Mouse (Mus musculus) kidney, embryonic 15.5 days (tissue): ENCODE data around the gene Muc2. TPM values are rescaled to one million over a fixed set of nuclear protein-coding genes. Genes with fewer than 3 reads are reported as not detected.

ENCODE experiments used
- ATAC-seq: fragments of 200-750 bp; cut with Nextera tagmentation; replicated peaks from 2 replicates; pipeline ENCODE4 v1.8.0; 2017; ENCODE audit warnings: moderate TSS enrichment; ENCODE audit not compliant: low FRiP score
- H3K27ac ChIP-seq: fragments of 300-500 bp; sonication (generic); 2 replicates; pipeline ENCODE4 v1.5.1; 2015; ENCODE audit warnings: mild to moderate bottlenecking, inconsistent platforms
- H3K27me3 ChIP-seq: fragments of 300-500 bp; sonication (generic); 2 replicates; pipeline ENCODE4 v1.6.1; 2015; ENCODE audit warnings: inconsistent platforms
- H3K36me3 ChIP-seq: fragments of 300-500 bp; sonication (generic); 2 replicates; pipeline ENCODE4 v1.6.1; 2015; ENCODE audit warnings: inconsistent platforms
- H3K4me1 ChIP-seq: fragments of 300-500 bp; sonication (generic); 2 replicates; pipeline ENCODE4 v1.6.1; 2015; ENCODE audit warnings: inconsistent platforms
- H3K4me2 ChIP-seq: fragments of 300-500 bp; sonication (generic); 2 replicates; pipeline ENCODE4 v1.6.1; 2015; ENCODE audit warnings: moderate library complexity, mild to moderate bottlenecking, inconsistent platforms
- H3K4me3 ChIP-seq: fragments of 300-500 bp; sonication (generic); replicated peaks from 2 replicates; pipeline ENCODE4 v1.5.1; 2015; ENCODE audit warnings: mild to moderate bottlenecking, inconsistent platforms
- H3K9ac ChIP-seq: fragments of 300-500 bp; sonication (generic); 2 replicates; pipeline ENCODE4 v1.6.1; 2015; ENCODE audit warnings: mild to moderate bottlenecking, inconsistent platforms
- H3K9me3 ChIP-seq: fragments of 300-500 bp; sonication (generic); replicated peaks from 2 replicates; pipeline ENCODE4 v1.6.1; 2016; ENCODE audit warnings: inconsistent platforms
- whole genome bisulfite sequencing: fragments of 180-500 bp; shearing (Covaris S2); methylation state at CpG from one replicate; pipeline ENCODE4 v1.1.7; 2015; ENCODE audit warnings: mixed read lengths; 5-methylcytosine and 5-hydroxymethylcytosine counted together
- polyA plus RNA-seq: library from polyadenylated mRNA; unstranded; fragments of >200 nt; fragmentation: Nextera tagmentation; extraction: Ambion mirVana; gene quantifications from 2 replicates; pipeline ENCODE4 v1.2.1, GENCODE M21; 2015

Muc2 gene
- polyA plus RNA-seq, 1 experiment from 2014 or later, result 0.40 TPM

GRCm38 (mm10) chr7:141772058-141772557, 82.0 kb downstream of the Muc2 start:
- H3K4me3 ChIP-seq, result no peak overlapping the region
- H3K9ac ChIP-seq, result no peak overlapping the region
- no peak overlapping the region for H3K4me2 ChIP-seq
- H3K9me3 ChIP-seq, result no peaks in the 10 kb centered on the region
- H3K36me3 ChIP-seq, result no peaks in the 10 kb centered on the region
- H3K27me3 ChIP-seq, result no peaks in the 10 kb centered on the region
- no peaks in the 10 kb centered on the region for H3K4me1 ChIP-seq
- H3K27ac ChIP-seq, result no peak overlapping the region
- ATAC-seq, result no peak
- WGBS, result 83% methylated on average over 1 of the region's 1 CpGs

GRCm38 (mm10) chr7:141774855-141775254, 84.7 kb downstream of the Muc2 start:
- H3K27me3 ChIP-seq, result no peaks in the 10 kb centered on the region
- no peak overlapping the region for H3K4me3 ChIP-seq
- H3K27ac ChIP-seq, result no peak overlapping the region
- no peaks in the 10 kb centered on the region for H3K36me3 ChIP-seq
- H3K9ac ChIP-seq, result no peak overlapping the region
- 88% methylated on average over 2 of the region's 2 CpGs for WGBS
- no peak for ATAC-seq
- H3K9me3 ChIP-seq, result no peaks in the 10 kb centered on the region
- H3K4me1 ChIP-seq, result no peaks in the 10 kb centered on the region
- no peak overlapping the region for H3K4me2 ChIP-seq

GRCm38 (mm10) chr7:141776199-141776598, 86.1 kb downstream of the Muc2 start:
- Histone ChIP-seq H3K4me3 (no peak overlapping the region), H3K9ac (no peak overlapping the region), H3K4me2 (no peak overlapping the region), H3K27ac (no peak overlapping the region), H3K4me1 (no peaks in the 10 kb centered on the region), H3K27me3 (no peaks in the 10 kb centered on the region), H3K9me3 (no peaks in the 10 kb centered on the region), H3K36me3 (no peaks in the 10 kb centered on the region)
- ATAC-seq, result no peak
- 92% methylated on average over 5 of the region's 5 CpGs for WGBS

- Histone ChIP-seq H3K9me3 (no peaks in the 10 kb centered on the region), H3K4me1 (no peaks in the 10 kb centered on the region), H3K4me3 (no peak within 1 kb of the TSS), H3K36me3 (no peaks in the 10 kb centered on the region), H3K4me2 (no peak within 1 kb of the TSS), H3K27ac (no peak within 1 kb of the TSS), H3K27me3 (0 out of 2 replicates have a peak, but pooled peaks cover 4% of the 10 kb centered on the region), H3K9ac (no peak within 1 kb of the TSS)
- no peak for ATAC-seq
- WGBS, result 89% methylated on average over 6 of the region's 6 CpGs
Measured at GRCm38 (mm10) chr7:141788677-141789452, 98.7 kb downstream of the Muc2 start, which contains the start of gene Muc5ac. Gene Muc5ac, plus strand, starts transcription at chr7:141788972.

GRCm38 (mm10) chr7:141794251-141794650, 104.1 kb downstream of the Muc2 start:
- Histone ChIP-seq H3K4me2 (no peak overlapping the region), H3K27me3 (no peaks in the 10 kb centered on the region), H3K9ac (no peak overlapping the region), H3K36me3 (no peaks in the 10 kb centered on the region), H3K4me1 (no peaks in the 10 kb centered on the region), H3K27ac (no peak overlapping the region), H3K9me3 (peaks cover 5% of the 10 kb centered on the region), H3K4me3 (no peak overlapping the region)
- WGBS, result 94% methylated on average over 1 of the region's 1 CpGs
- no peak for ATAC-seq

GRCm38 (mm10) chr7:141803206-141803605, 113.1 kb downstream of the Muc2 start:
- no peaks in the 10 kb centered on the region for H3K4me1 ChIP-seq
- H3K4me3 ChIP-seq, result no peak overlapping the region
- no peak for ATAC-seq
- H3K9me3 ChIP-seq, result no peaks in the 10 kb centered on the region
- no peak overlapping the region for H3K9ac ChIP-seq
- H3K4me2 ChIP-seq, result no peak overlapping the region
- no peaks in the 10 kb centered on the region for H3K36me3 ChIP-seq
- H3K27me3 ChIP-seq, result no peaks in the 10 kb centered on the region
- no peak overlapping the region for H3K27ac ChIP-seq
- WGBS, result 84% methylated on average over 7 of the region's 7 CpGs

Other genes starting within 250 kb of the Muc2 start
- 10.5 and 12.6 TPM in 2 replicates for gene Pidd1, start 246.3 kb upstream of the Muc2 start, polyA plus RNA-seq
- gene Rplp2, start 243.0 kb upstream of the Muc2 start, polyA plus RNA-seq, result 1,339 and 1,510 TPM in 2 replicates
- 36.3 and 41.7 TPM in 2 replicates for gene Pnpla2, start 235.1 kb upstream of the Muc2 start, polyA plus RNA-seq
- gene Cracr2b, start 229.2 kb upstream of the Muc2 start, polyA plus RNA-seq, result 19.3 and 22.0 TPM in 2 replicates
- gene Cd151, start 222.9 kb upstream of the Muc2 start, polyA plus RNA-seq, result 30.9 and 34.8 TPM in 2 replicates
- 78.7 and 81.5 TPM in 2 replicates for gene Polr2l, start 215.2 kb upstream of the Muc2 start, polyA plus RNA-seq
- 91.6 and 93.4 TPM in 2 replicates for gene Tspan4, start 215.1 kb upstream of the Muc2 start, polyA plus RNA-seq
- gene Chid1, start 150.5 kb upstream of the Muc2 start, polyA plus RNA-seq, result 39.7 and 45.0 TPM in 2 replicates
- 77.9 and 87.8 TPM in 2 replicates for gene Ap2a2, start 128.2 kb upstream of the Muc2 start, polyA plus RNA-seq
- gene Muc6, start 35.0 kb upstream of the Muc2 start, polyA plus RNA-seq, result 0.23 TPM in 2 replicates
- not detected in 2 replicates for gene Muc5ac, start 98.6 kb downstream of the Muc2 start, polyA plus RNA-seq
- gene Muc5b, start 148.7 kb downstream of the Muc2 start, polyA plus RNA-seq, result 0.01 and 0.03 TPM in 2 replicates
- 41.3 and 45.6 TPM in 2 replicates for gene Tollip, start 228.2 kb downstream of the Muc2 start, polyA plus RNA-seq